Mouse (Mus musculus) E14TG2a.4 (cell line): Measurements from ENCODE around the gene Zbtb25.

Source experiments
- H3K27me3 ChIP-seq: 2 replicates; pipeline ENCODE4 v1.6.1; 2014; ENCODE audit warnings: low read length, control low read depth; ENCODE audit not compliant: insufficient read depth
- H3K36me3 ChIP-seq: 2 replicates; pipeline ENCODE4 v1.6.1; 2014; ENCODE audit warnings: low read length, control low read depth; ENCODE audit not compliant: insufficient read depth
- H3K4me1 ChIP-seq: replicated peaks from 2 replicates; pipeline ENCODE4 v1.6.1; 2014; ENCODE audit warnings: low read depth, low read length, control low read depth
- H3K4me3 ChIP-seq: replicated peaks from 2 replicates; pipeline ENCODE4 v1.5.1; 2014; ENCODE audit warnings: mild to moderate bottlenecking, low read length
- H3K9me3 ChIP-seq: 2 replicates; pipeline ENCODE4 v1.6.1; 2014; ENCODE audit warnings: low read length, control low read depth
- CTCF ChIP-seq: conservative IDR thresholded peaks from 2 replicates; pipeline ENCODE4 v1.5.1; 2014; ENCODE audit warnings: low read length
- NANOG ChIP-seq: IDR thresholded peaks from 2 replicates; pipeline ENCODE4 v1.6.1; 2014; ENCODE audit warnings: borderline replicate concordance, low read length, mixed read lengths
- POU5F1 ChIP-seq: IDR thresholded peaks from 2 replicates; pipeline ENCODE4 v1.6.1; 2014; ENCODE audit warnings: low read length, borderline replicate concordance

Gene Zbtb25

GRCm38 (mm10) chr12:76385342-76385741 lies 15.9 kb upstream of the Zbtb25 start:
- Histone ChIP-seq H3K4me3 (no peak overlapping the region), H3K36me3 (peaks cover 42% of the 10 kb centered on the region), H3K27me3 (no peaks in the 10 kb centered on the region), H3K9me3 (no peaks in the 10 kb centered on the region), H3K4me1 (peaks cover 50% of the 10 kb centered on the region)
- TF ChIP-seq POU5F1 (no peak), CTCF (no peak), NANOG (no peak)

DNA sequence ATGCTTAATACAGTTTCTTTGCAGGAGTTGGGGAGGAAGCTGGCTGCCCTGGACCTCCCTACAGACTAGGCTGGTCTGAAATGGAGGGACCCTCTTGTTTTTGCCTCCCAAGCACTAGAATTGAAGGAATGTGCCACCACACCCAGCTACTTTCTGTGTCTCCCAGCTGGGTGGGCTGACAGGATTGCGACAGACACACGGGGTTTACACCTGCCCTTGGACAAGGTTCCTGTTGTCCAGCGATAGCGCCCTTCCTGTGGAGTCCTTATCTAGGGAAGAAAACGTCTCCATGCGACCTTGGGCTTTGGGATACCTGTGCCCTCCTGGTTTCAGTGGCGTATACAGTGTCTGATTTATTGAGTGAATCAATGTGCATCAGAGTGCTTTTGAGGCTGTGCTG lies 10.7 kb upstream of the Zbtb25 start:
- Histone ChIP-seq H3K9me3 (no peaks in the 10 kb centered on the region), H3K4me1 (peaks cover 91% of the 10 kb centered on the region), H3K4me3 (no peak overlapping the region; the same call in 1 of the 2 replicates), H3K27me3 (no peaks in the 10 kb centered on the region), H3K36me3 (peaks cover 6% of the 10 kb centered on the region)
- TF ChIP-seq CTCF: no peak
- no peak for TF ChIP-seq POU5F1
- no peak for TF ChIP-seq NANOG

GRCm38 (mm10) chr12:76378556-76378955 lies 9.2 kb upstream of the Zbtb25 start:
- TF ChIP-seq NANOG: no peak
- no peak for TF ChIP-seq POU5F1
- TF ChIP-seq CTCF: no peak
- Histone ChIP-seq H3K36me3 (peaks cover 5% of the 10 kb centered on the region; the same call in 1 of the 2 replicates), H3K9me3 (no peaks in the 10 kb centered on the region), H3K4me3 (no peak overlapping the region), H3K27me3 (no peaks in the 10 kb centered on the region), H3K4me1 (peaks cover 88% of the 10 kb centered on the region)

DNA sequence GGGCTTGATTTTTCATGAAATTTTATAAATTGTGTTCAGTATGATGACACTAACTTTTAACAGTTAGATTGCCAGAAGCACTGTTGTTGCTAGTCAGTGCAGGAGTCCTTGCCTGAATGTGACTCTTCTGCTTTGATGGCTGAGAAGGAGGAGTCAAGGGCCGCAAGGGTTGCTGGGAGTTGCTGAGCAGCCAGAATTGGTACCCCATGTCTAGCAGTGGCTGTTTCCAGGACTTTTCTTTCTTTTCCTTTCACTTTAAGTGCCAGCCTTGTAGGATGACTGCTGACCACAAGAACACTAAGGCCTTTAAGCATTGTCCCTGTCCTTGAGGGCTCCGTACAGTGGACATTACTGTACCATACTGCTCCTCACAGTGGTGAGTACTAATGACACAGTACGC lies 8.3 kb upstream of the Zbtb25 start:
- Histone ChIP-seq H3K9me3 (no peaks in the 10 kb centered on the region), H3K4me3 (peak overlapping the region; percentile 18; the same call in 1 of the 2 replicates), H3K27me3 (no peaks in the 10 kb centered on the region), H3K36me3 (peaks cover 5% of the 10 kb centered on the region; the same call in 1 of the 2 replicates), H3K4me1 (peaks cover 88% of the 10 kb centered on the region)
- TF ChIP-seq NANOG (no peak), CTCF (no peak)

DNA sequence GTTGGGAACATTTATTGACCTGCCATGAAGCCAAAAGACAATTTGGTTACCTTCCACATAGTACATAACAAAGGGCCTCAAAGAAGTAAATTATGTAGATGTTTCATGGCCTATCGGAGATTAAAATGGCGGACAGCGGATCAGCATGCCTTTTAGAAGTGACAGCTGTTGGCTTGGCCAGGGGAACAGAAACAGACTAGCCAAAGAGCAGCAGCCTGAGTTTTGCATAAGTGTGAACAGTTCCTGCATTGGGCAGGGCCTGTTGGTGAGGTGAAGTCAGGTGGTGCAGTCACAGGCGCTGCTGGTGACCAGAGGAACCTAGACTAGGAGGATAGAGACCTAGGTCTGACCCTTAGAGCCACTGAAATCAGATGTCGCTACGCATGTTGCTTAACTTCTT lies 7.7 kb upstream of the Zbtb25 start:
- Histone ChIP-seq H3K36me3 (peaks cover 5% of the 10 kb centered on the region; the same call in 1 of the 2 replicates), H3K4me3 (peak overlapping the region; percentile 18; the same call in 1 of the 2 replicates), H3K27me3 (no peaks in the 10 kb centered on the region), H3K4me1 (peaks cover 93% of the 10 kb centered on the region), H3K9me3 (no peaks in the 10 kb centered on the region)
- no peak for TF ChIP-seq NANOG
- no peak for TF ChIP-seq CTCF
- no peak for TF ChIP-seq POU5F1

DNA sequence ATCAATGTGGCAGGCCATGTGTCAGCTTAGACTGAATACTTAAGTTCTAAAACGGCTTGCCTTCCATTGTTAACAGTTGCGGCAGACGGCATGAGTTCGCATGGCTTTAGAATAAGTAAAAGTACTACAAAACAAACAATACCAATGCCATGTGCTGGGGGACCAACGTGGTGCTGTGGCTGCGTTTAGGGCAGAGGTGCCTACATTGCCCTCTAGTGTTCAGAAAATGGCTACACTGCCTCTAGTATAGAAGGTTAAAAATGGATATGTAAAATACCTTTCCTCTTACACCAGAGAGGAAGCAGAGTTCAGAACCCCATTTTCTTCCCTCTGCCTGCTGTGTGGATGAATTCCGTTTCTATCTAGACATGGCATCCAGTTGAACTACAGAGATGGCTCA lies 7.2 kb upstream of the Zbtb25 start:
- TF ChIP-seq CTCF (peak; percentile 62), NANOG (no peak), POU5F1 (no peak)
- Histone ChIP-seq H3K4me3 (peak overlapping the region; percentile 18; the same call in 1 of the 2 replicates), H3K4me1 (peaks cover 95% of the 10 kb centered on the region), H3K9me3 (no peaks in the 10 kb centered on the region), H3K27me3 (no peaks in the 10 kb centered on the region), H3K36me3 (peaks cover 3% of the 10 kb centered on the region; the same call in 1 of the 2 replicates)

DNA sequence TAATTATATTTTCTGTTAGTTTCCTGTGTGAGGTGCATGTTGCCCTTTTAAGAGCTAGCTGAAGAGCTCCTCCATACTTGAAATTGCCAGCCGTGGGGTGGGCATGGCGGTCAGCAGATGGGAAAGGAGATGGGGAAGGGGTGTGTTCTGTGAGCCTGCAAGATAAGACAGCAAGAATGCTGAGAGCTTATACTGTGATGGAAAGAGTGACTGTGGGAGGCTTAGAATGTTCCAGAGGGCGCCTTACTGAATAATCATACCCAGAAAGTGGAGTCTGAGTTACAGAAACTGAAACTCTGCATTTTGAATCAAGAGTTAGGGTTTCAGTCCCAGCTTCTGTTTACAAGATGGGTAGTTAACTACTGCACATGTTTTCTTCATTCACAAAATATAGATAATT lies 6.1 kb upstream of the Zbtb25 start:
- Histone ChIP-seq H3K4me3 (no peak overlapping the region), H3K9me3 (no peaks in the 10 kb centered on the region), H3K36me3 (no peaks in the 10 kb centered on the region), H3K4me1 (peaks cover 85% of the 10 kb centered on the region), H3K27me3 (no peaks in the 10 kb centered on the region)
- TF ChIP-seq POU5F1 (no peak), NANOG (no peak), CTCF (no peak)

DNA sequence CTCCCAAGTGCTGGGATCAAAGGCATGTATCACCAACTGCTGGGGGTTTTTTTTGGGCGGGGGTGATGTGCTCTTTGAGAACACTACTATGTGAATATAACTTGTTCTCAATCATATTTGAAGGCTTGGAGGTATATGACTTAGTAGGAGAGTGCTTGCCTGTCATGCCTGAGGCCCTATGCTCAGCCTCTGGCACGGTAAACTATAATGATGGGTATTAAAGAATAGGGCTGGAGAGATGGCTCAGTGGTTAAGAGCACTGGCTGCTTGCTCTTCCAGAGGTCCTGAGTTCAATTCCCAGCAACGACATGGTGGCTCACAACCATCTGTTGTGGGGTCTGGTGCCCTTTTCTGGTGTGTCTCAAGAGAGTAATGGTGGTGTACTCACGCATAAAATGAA lies 5.5 kb upstream of the Zbtb25 start:
- H3K9me3 ChIP-seq: no peaks in the 10 kb centered on the region
- TF ChIP-seq NANOG (no peak), POU5F1 (no peak), CTCF (no peak)

DNA sequence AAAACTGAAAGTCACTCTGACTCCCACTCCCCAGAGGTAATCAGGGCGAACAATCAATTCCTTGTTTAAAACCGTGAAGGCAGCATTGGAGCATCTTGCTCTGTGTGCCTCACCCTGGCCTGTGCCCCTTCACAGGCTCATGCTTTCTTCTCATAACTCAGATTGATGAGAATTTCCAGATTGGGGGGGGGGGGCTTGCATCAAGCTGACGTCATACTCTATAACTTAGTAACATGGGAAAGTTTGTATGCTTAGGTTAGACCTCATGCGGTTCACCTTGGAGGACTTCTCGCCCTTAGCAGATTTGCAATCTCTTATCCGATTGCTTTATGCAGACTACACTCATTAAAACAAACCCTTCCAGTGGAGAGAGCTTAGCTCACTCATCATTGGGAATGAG lies 4.6 kb upstream of the Zbtb25 start:
- no peaks in the 10 kb centered on the region for H3K9me3 ChIP-seq
- no peaks in the 10 kb centered on the region for H3K36me3 ChIP-seq
- no peak for TF ChIP-seq CTCF
- TF ChIP-seq POU5F1: no peak
- no peak for TF ChIP-seq NANOG
- H3K4me3 ChIP-seq: no peak overlapping the region
- H3K4me1 ChIP-seq: peaks cover 70% of the 10 kb centered on the region
- H3K27me3 ChIP-seq: no peaks in the 10 kb centered on the region

More for the DNA sequence above, 5.5 kb upstream of the Zbtb25 start:
- Histone ChIP-seq H3K27me3 (no peaks in the 10 kb centered on the region), H3K4me3 (no peak overlapping the region), H3K4me1 (peaks cover 79% of the 10 kb centered on the region), H3K36me3 (no peaks in the 10 kb centered on the region)
